Mouse (Mus musculus) retina, embryonic 14.5 days (tissue): ENCODE data around the gene Erbb2.

Experiments
- DNase-seq: peaks from one replicate; pipeline ENCODE4 v3.0.0-alpha.2; 2015; ENCODE audit warnings: low spot score

Erbb2 gene

GRCm38 (mm10) chr11:98485749-98486148 lies 73.5 kb downstream of the Erbb2 start:
- DNase-seq: no peak
